Mouse (Mus musculus) thymus, postnatal 36 days (tissue): ENCODE data around the gene Abcb1a.
"Not testable (repeated sequence)": the region's sequence is repeated elsewhere in the genome, so short reads cannot be mapped to it uniquely, and the experiment has no call there.

Source experiments
- DNase-seq, 2 experiments: peaks; one replicate each; pipeline ENCODE4 v3.0.0; 2022; ENCODE audit warnings: mixed read lengths in 2 of 2

Gene Abcb1a

GRCm38 (mm10) chr5:8732639-8733038 is 72.8 kb downstream of the Abcb1a start:
- no peak for DNase-seq

GRCm38 (mm10) chr5:8733307-8733706 is 73.4 kb downstream of the Abcb1a start:
- DNase-seq: not testable (repeated sequence)

- DNase-seq: no peak
These were observed 76.5 kb downstream of the Abcb1a start for GRCm38 (mm10) chr5:8736389-8736788.

GRCm38 (mm10) chr5:8737062-8737461 is 77.2 kb downstream of the Abcb1a start:
- DNase-seq: no peak

GRCm38 (mm10) chr5:8747244-8747643 is 87.4 kb downstream of the Abcb1a start:
- not testable (repeated sequence) for DNase-seq

- DNase-seq: no peak
These were observed 113.0 kb downstream of the Abcb1a start for GRCm38 (mm10) chr5:8772866-8773265.

- DNase-seq: no peak
These were observed 118.4 kb downstream of the Abcb1a start for GRCm38 (mm10) chr5:8778311-8778710.

GRCm38 (mm10) chr5:8778751-8779150 is 118.9 kb downstream of the Abcb1a start:
- DNase-seq: no peak

GRCm38 (mm10) chr5:8792281-8792680 is 132.4 kb downstream of the Abcb1a start:
- no peak for DNase-seq
